Mouse (Mus musculus) ES-CJ7 (cell line): ENCODE results near the gene Mybpc3.

ENCODE experiments used
- DNase-seq: peaks from one replicate; pipeline ENCODE4 v3.0.0; 2011; ENCODE audit warnings: low read depth, low spot score

Mybpc3 gene

DNA sequence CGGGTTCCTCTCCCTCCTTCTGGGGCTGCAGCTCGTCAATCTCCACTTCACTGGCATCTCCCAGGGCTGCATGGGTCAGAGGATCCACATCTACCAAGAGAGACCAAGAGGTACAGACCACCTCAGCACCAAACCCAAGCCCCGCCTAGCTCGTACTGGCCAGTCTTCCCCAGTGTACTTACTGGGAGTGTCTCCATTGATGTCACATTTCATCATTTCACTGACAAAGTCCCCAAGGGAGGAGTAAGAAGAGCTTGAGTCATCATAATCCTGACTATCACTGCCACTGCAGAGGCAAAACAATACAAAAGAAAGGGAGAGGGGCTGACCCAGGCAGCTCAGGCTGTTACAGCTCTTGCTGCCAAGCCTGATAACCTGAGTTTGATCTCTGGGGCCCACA lies 49.7 kb downstream of the Mybpc3 start:
- DNase-seq, result no peak

DNA sequence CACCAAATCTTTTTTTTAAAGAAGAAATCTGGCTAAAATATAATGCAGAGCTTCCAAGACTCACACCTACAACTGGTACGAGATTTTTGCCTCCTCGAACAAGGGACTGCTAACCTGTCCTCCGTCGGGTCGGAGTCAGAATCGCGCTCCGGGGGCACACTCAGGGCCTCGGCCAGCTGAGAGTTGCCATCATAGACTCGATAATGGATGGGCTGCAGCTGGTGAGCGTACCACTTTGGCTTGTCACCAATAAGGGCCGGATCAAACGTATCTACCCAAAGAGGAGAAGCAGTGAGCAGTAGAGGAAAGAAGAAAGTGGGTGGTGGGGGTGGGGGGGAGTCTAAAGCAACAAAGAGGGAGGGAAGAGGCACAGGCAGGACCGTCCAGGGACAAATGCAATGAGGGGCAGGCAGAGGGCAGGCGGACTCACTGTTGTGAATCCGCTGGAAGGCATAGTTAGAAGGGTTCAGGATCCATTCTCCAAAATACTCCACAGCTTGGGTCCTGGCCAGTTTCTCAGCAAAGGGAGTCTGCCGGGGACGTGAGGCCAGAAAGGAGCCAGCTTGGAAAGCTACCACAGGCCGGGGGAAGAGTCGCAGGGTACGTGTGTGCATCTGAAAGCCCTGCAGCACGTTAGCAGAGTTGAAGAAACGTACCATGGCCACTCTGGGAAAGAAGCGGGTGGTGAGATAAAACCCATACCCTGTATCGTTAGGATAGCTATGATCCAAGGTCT lies 51.8 kb downstream of the Mybpc3 start:
- DNase-seq, result no peak

DNA sequence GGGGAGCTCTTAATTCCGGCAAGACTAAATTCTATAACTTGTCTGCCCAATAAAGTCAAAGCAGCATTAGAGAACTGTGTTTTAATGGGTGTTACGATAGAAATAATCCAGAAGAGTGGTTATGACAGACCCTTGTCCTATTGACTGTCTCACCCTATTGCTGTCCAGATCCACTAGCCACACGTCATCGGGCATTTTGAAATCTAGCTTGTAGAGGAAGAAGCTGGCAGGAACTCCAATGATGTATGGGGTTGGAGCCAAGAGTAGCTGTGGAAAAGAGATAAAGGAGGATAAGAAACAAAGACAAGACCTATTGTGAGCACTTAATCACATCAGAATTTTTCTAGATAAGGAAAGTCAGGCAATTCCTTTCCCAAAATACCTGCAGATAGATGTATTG lies 57.5 kb downstream of the Mybpc3 start:
- no peak for DNase-seq

DNA sequence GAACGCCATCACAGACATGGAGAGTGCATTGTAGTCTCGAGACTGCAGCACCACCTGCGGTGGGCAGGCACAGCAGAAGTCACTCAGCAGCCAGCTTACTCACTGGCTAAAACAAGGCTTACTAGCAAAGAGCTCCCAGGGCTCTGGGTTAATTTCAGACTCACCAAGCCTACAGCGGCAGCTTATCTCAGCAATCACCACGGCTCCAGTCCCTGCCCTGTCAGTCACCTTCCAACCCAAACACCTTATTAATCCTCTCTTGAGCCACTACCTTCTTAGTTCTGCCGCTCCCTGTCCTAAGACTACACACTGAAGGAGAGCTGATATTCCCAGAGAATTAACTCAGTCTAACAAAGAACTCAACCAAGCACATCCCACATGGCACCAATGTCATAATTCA lies 58.3 kb downstream of the Mybpc3 start:
- no peak for DNase-seq

DNA sequence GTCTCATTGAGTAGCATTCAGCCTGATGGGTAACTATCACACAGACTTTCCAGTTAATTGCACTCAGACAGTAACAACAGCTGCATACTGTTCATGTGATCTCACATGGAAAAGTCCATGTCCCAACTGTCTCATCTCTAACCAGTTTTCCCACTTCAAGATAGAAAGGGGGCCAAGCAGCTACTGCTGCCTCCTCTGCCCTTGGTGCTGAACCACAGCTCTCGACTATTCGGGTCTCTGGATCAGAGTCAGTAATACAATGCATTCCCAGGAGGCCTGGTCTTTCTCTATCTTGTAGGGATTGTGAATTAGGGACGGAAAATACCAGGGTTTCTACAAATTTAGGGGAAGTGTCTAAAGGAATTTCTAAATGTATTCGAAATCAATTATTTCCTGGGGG lies 61.9 kb downstream of the Mybpc3 start:
- no peak for DNase-seq

DNA sequence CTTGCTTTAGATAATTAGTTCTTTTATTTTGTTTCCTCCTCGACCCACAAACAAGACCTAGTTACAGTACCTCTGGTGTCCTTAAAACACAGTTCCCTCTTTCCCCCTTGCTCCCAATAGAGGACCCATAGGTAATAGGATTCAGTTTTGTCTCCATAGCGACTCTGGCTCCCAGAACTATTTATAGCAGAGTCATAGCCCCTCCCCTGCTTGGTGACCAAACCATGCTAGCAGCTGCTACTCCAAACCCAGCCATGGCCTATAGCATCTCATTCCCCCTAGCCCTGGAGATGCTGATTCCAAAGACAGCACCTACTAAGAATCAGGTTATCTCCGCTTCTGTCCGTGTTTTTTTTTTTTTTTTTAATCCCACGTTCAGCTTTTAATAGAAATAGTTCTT lies 62.8 kb downstream of the Mybpc3 start:
- DNase-seq, result no peak

DNA sequence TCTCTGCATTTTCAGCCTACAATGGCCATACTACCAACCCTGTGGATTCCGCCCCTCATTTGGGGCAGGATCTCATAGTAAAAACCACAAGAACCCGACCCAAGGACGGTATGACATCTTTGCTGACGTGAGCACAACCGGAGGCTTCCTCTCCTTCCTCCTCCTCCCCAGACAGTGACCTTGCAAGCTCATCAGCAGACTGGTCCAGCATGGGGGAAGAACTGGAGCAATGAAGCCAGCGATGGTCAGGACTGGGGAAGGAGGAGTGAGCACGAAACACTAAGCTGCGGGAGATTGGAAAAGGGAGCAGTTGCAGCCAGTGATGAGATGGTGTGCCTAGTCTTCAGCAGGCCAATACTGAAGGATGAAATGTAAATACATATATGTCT lies 64.1 kb downstream of the Mybpc3 start:
- DNase-seq, result no peak

DNA sequence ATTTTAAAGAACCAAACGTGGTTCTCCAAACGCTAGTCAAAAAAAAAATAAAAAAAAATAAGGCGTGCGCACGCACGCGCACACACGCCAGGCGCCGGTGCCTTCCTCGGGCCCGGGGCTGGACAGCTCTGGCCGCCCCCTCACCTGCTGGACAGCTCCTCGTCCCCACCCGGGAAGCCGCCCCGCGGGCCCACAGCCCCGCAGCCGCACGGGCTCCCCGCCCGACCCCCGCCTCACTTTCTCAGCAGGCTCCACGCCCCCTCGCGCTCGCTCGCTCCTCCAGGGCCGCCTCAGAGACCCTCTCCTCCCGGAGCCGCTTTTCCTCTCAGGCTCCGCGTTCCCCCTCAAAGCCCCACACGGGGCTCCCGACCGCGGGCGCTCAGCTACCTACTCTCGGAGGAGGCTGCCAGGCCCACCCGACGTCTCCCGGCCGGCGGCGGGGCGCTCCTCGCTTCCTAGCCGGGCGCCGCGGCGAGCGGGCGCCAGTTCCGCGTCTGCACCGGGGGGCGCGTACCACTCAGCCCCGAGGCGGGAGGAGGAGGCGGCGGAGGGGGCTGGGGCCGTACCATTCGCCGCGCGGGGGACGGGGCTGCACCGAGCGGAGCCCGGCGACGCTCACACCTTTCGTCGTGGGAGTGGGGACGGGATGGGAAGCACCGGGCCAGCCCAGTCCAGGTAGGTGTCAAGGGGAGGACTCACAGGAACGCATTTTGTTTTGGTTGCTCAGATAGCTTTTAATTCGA lies 64.6 kb downstream of the Mybpc3 start:
- DNase-seq, result peak; percentile 90

DNA sequence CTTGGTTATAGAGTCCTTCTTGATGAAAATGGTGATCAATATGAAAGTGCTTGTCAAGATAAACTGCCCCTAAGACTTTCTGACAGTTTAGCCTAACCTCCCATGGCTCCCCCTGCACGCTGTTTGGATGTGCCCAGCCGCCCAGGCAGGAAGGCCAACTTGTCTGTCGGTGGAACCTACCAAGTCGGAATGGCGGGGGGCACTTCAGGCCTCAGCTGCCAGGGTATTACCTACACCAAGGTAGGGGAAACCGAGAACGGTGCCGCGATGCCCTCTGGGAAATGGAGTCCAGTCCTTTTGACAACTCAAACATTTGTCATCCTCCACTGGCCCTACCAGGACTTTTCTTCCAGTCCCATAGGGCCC lies 65.2 kb downstream of the Mybpc3 start:
- DNase-seq, result peak; percentile 99

DNA sequence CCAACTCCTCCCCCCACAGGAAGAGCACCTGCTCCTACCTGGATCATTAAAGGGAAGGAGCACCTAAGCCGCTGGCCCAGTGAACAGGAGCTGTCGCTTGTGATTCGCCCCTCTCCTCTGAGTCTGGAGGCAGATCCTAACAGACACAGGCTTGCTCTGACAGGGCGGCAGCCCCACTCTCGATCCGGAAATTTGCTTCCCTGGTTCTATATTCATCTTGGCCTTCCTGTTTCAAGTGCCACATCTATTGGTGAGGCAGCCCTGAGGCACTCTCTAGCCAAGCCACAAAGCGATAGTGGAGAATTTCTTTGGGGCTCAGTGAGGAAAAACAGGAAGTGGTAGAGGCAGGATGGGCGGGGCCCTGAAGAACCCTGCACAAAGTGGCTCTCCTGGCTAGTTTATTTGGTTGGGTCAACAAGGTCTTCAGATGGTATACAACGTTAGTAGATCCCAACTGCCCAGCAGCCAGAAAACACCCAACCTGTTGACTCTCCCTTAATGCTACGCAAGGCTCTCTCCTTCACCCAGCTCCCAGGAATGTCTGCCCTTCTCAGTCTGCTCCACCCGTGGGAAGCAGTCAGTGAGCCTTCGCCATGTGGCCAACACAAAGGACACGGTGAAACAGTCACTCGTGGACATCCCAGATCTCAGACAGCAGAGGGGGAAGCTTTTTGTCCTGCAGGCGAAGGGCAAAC lies 65.9 kb downstream of the Mybpc3 start, which contains the start of gene Madd:
Madd (minus strand) TSS at position 127 of the 695 bp plus-strand sequence.
- DNase-seq, result no peak
